Mouse (Mus musculus): Measurements from ENCODE around the gene Ptrhd1.

Gene Ptrhd1

DNA sequence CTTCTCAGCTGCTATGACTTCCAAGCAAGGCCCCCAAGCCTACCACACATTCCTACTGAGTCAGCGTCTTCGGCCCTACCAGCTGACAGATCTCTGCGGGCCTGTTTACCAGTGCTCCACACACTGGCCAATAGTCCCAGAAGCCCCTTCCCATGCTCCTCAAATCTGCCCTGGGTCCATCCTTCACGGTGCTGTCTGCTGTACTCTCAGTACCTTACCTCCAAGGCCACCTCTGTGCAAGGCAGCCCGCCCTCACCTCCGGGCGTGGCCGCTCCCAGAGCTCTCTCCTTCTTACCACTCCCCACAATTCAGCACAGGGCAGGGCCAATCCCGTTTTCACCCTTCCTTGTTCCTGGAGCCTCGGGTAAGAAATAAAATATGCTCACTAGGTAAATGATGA is 11.9 kb downstream of the Ptrhd1 start:
- DNase-seq (ENCODE audit: low spot score in 2 of 2), result no peak

DNA sequence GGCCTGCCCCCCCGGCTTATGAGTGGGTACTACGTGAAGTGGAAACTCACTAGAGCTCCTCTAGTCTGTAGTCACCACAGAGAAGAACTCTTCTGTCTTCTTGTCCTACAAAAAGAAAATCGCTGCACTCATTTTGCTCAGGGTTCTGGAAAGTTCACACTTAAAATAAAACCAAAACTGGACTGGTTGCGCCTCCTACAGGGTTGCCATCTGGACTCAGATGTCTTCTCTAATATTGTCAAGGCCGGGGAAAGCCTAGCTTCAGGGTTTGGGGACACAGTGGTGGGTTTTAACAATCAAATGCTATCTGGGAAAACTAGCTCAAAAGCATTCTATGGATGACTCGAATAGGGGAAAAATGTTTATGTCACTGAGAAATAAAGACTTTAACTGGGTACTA is 16.0 kb downstream of the Ptrhd1 start:
- no peak for DNase-seq (ENCODE audit: low spot score in 2 of 2)

DNA sequence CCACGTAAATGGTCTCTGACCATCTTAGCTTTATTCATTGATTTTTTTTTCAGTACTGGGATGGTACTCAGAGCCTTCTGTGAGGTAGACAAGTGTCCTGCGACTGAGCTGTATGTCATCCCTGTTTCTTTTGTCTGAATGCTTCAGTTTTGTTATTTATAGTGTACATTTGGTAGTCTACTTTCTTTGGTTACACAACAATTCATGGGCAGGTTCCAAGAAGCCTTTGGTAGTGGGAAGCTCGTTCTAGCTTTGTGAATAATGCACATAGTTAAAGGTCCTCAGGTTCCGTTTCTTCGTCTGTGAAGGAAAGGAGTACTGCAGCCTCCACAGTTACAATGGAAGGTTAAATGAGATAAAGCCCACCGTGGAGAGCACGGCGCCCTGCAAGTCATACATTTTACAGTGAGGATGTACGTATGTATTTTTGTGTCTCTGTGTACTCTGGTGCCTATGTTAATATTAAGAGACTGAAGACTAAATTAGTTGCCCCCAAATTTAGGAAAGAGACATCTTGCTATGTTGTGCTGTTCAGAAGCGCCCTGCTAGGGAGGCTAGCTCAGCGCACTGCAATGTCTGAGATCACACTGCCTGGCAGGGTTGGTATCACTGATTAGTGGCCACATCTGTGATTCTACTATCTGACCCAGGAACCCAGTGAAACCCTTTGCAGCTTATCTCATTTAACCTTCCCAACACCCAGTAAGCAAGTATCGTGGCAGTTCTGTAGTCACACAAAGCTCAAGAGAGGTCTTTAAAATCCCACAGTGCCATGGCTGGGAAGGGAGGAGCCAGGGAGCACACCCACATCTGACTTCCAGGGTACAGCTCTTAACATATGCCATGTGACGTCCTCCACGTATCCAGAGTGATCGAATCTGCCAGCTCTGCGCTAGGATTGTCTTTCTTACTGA is 19.2 kb downstream of the Ptrhd1 start:
- DNase-seq (ENCODE audit: low spot score in 2 of 2), result no peak

DNA sequence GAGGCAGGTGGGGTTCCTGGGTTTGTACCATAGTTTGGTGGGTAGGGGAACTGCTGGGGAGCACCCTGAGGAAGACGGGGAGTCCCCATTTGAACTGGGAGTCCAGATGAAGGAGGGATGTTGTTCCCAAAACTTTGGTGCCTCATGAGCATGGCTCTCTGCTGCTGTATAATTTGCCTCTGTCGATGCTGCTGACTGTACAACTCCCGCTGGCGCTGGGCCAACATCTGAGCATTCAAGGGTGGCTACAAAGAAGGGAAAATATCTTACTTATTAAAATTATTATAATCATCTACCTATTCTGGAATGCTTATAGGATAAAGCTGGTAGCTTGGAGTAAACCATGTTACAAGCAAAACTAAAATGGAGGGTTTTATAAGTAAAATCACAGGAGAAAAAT is 33.9 kb downstream of the Ptrhd1 start:
- no peak for DNase-seq (ENCODE audit: low spot score in 2 of 2)

DNA sequence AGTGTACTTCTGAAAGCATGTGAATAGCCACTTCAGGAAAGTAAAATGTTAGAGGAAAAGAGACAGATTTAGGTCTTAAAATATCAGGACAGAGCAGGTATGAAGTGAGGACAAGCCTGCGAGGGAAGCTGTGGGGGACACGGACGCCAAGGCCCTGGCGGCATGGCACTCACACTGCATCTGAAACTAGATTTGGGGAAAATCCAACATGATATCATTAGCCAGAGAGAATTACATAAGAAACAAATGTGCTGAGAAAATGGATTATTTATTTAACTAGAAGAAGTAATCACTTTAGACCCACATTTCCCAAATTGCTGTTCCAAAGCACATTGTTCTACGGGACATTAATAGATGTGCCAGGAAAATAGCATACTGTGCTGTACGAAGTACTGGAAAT is 37.3 kb downstream of the Ptrhd1 start:
- DNase-seq (ENCODE audit: low spot score in 2 of 2), result no peak

DNA sequence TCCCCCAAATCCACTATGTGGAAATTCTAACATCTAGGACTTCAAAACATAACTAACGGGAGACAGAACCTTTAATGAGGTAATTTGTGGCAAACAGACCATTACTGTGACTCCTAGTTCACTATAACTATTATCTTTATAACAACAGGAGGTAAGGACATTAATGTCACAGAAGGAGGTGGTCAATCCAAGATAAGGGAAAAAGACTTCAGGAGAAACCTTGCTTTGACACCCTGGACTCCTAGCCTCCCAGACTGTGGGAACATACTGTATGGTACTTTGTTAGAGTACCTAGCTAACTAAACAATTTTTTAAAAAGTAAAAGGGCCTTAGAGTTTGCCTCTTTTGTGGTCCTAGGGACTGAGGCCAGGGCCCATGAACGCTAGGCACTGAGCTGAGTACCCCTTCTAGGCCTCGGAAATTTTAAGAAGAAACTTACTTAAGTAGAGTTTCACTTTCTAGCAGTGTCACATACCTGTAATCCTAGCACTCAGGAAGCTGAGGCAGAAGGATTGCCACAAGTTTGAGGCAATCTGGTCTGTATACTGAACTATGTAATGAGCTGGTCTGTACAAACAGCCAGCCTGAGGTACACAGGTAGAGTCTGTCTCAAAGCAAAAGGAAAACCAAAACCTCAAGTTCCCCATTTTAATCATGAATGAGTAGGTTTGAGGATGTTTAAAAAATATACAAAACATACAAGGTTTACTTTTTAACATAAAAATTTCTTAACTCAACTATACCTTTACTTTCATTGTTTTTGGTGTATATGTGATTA is 45.3 kb downstream of the Ptrhd1 start:
- no peak for DNase-seq (ENCODE audit: low spot score in 2 of 2)

DNA sequence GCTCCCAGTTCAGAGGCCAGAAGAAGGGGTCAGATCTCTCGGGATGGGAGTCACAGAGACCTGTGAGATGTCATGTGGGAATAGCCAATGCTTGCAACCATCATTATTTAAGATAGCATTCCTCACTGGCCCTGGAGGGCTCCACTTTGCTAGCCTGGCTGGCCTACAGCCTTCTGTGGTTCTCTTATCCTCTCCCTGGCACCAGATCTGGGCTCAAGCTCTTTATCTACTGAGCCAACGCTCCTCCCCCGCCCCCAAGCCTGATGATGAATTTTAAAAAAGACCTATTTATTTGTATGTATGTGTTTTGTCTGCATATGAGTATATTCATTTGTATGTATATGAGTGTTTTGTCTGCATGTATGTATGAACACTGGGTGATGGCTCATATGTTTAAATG is 46.1 kb downstream of the Ptrhd1 start:
- no peak for DNase-seq (ENCODE audit: low spot score in 2 of 2)

DNA sequence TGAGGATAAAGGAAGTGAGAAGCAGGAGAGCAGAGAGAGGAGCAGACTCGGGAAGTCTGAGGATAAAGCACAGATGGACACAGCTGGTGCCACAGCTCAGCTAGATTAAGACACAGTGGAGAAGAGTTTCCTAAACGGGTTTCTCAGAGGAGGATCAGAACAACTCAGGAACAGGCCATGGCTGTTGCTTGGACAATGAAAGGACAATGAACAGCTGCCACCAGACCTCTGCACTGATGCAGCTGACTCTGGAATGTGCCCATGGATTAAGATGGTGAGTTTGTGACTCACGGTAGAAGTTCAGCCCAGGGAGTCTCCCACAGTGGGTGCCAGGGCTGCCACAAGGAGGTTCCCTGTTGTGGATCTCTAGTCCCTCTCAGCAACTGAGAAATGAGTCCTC is 51.4 kb downstream of the Ptrhd1 start:
- no peak for DNase-seq (ENCODE audit: low spot score in 2 of 2)

Measured in left cerebral cortex, adult 9 months (tissue).